Mouse (Mus musculus) G1E (cell line): ENCODE measurements at regions not wholly inside any gene's neighbourhood (a gene's known extent, or its start where the extent isn't known, plus 50 kb on each side); places are given as distances from the start of the nearest gene placed in this dataset.

Experiments used
- CTCF ChIP-seq: IDR thresholded peaks from 2 replicates; pipeline ENCODE4 v1.5.1; 2012; ENCODE audit warnings: low read depth, low read length, inconsistent platforms, mixed read lengths
- GATA1 ChIP-seq: IDR thresholded peaks from 2 replicates; pipeline ENCODE4 v1.6.1; 2012; ENCODE audit warnings: borderline replicate concordance, low read length, inconsistent platforms, mixed read lengths
- GATA2 ChIP-seq: IDR thresholded peaks from 2 replicates; pipeline ENCODE4 v1.6.1; 2012; ENCODE audit warnings: low read depth, low read length, inconsistent platforms, borderline replicate concordance
- POLR2AphosphoS5 ChIP-seq: IDR thresholded peaks from 2 replicates; pipeline ENCODE4 v1.6.1; 2012; ENCODE audit warnings: low read depth, low read length, inconsistent platforms; ENCODE audit not compliant: insufficient replicate concordance
- TAL1 ChIP-seq: conservative IDR thresholded peaks from 2 replicates; pipeline ENCODE4 v1.6.1; 2012; ENCODE audit warnings: low read depth, low read length, inconsistent platforms, mixed read lengths

GRCm38 (mm10) chr12:98106151-98106788 is 153.0 kb downstream of the Galc start:
- TF ChIP-seq TAL1 = no peak
- no peak for TF ChIP-seq CTCF
- TF ChIP-seq GATA1 = no peak
- no peak for TF ChIP-seq POLR2AphosphoS5
- no peak for TF ChIP-seq GATA2
